Mouse (Mus musculus) cerebellum, adult 2 months (tissue): ENCODE data around the gene Brpf1. TPM values are rescaled to one million over a fixed set of nuclear protein-coding genes. Genes with fewer than 3 reads are reported as not detected.
A peak's percentile ranks its signal among the peaks of the same experiment; 100 is the strongest.

Experiments used
- DNase-seq, 2 experiments: peaks; one replicate each; pipeline ENCODE4 v3.0.0; 2021
- H3K27ac ChIP-seq: fragments of 200-500 bp; 2 replicates; pipeline ENCODE4 v1.5.1; 2012; ENCODE audit warnings: low read length, control low read depth, inconsistent platforms; ENCODE audit not compliant: insufficient read depth
- H3K27me3 ChIP-seq: fragments of 200-500 bp; 2 replicates; pipeline ENCODE4 v1.6.1; 2012; ENCODE audit warnings: inconsistent platforms, mild to moderate bottlenecking, low read length, moderate library complexity; ENCODE audit not compliant: control insufficient read depth, insufficient read depth
- H3K4me1 ChIP-seq: fragments of 200-500 bp; 2 replicates; pipeline ENCODE4 v1.6.1; 2011; ENCODE audit warnings: low read length; ENCODE audit not compliant: control insufficient read depth, insufficient read depth
- H3K4me3 ChIP-seq: fragments of 200-500 bp; replicated peaks from 2 replicates; pipeline ENCODE3; 2011; ENCODE audit warnings: mild to moderate bottlenecking, low read depth, low read length, control low read depth; ENCODE audit not compliant: insufficient read depth
- CTCF ChIP-seq: fragments of 200-500 bp; IDR thresholded peaks from 2 replicates; pipeline ENCODE4 v1.5.1; 2011; ENCODE audit warnings: low read depth, mild to moderate bottlenecking, control low read depth, low read length, moderate library complexity, borderline replicate concordance; ENCODE audit not compliant: insufficient read depth
- POLR2A ChIP-seq: fragments of 200-500 bp; IDR thresholded peaks from 2 replicates; pipeline ENCODE4 v1.6.1; 2011; ENCODE audit warnings: low read length, control low read depth, borderline replicate concordance; ENCODE audit not compliant: insufficient read depth
- WGBS: fragments of 180-500 bp; shearing (Covaris S2); methylation state at CpG from one replicate; pipeline ENCODE4 v1.1.7; 2018; 5-methylcytosine and 5-hydroxymethylcytosine counted together
- polyA plus RNA-seq: library from polyadenylated mRNA; depleted of rRNA; stranded (reverse); fragments of >200 nt; gene quantifications from 2 replicates; pipeline ENCODE4 v1.2.3, GENCODE M21; 2012

Gene Brpf1
- polyA plus RNA-seq, 1 experiment, result 48.1 TPM

- Histone ChIP-seq H3K4me3 (peak overlapping the region; percentile 60), H3K27me3 (no peaks in the 10 kb centered on the region), H3K4me1 (no peaks in the 10 kb centered on the region; the same call in 1 of the 2 replicates), H3K27ac (no peak overlapping the region)
- no peak for DNase-seq
- TF ChIP-seq CTCF, result no peak
- no peak for TF ChIP-seq POLR2A
- WGBS, result 75% methylated on average over 6 of the region's 6 CpGs
These were observed 25.3 kb upstream of the Brpf1 start for GRCm38 (mm10) chr6:113281676-113282075.

- peak; percentile 64 to 65 for DNase-seq
- TF ChIP-seq CTCF (no peak), POLR2A (0 out of 2 replicates have a peak, but pooled peaks have one; percentile 25)
- WGBS, result under 1% methylated on average over 37 of the region's 37 CpGs
- H3K27ac ChIP-seq, result 0 out of 2 replicates have a peak within 1 kb of the TSS, but pooled peaks have one; percentile 14
- peak within 1 kb of the TSS; percentile 60 for H3K4me3 ChIP-seq
- H3K4me1 ChIP-seq, result no peaks in the 10 kb centered on the region
- no peaks in the 10 kb centered on the region for H3K27me3 ChIP-seq
These were observed 24.7 kb upstream of the Brpf1 start, which contains the start of gene Cpne9 for GRCm38 (mm10) chr6:113282101-113282802. TSS of gene Cpne9 (plus strand) at chr6:113282307.

GRCm38 (mm10) chr6:113282969-113283368 lies 24.0 kb upstream of the Brpf1 start:
- Histone ChIP-seq H3K27me3 (no peaks in the 10 kb centered on the region), H3K4me1 (no peaks in the 10 kb centered on the region), H3K4me3 (peak overlapping the region; percentile 60), H3K27ac (no peak overlapping the region)
- WGBS, result under 1% methylated on average over 22 of the region's 22 CpGs
- DNase-seq, result peak; percentile 42 to 57
- 0 out of 2 replicates have a peak, but pooled peaks have one; percentile 4 for TF ChIP-seq POLR2A
- TF ChIP-seq CTCF, result no peak

- TF ChIP-seq CTCF (no peak), POLR2A (no peak)
- Histone ChIP-seq H3K27ac (no peak overlapping the region), H3K4me1 (no peaks in the 10 kb centered on the region), H3K27me3 (no peaks in the 10 kb centered on the region), H3K4me3 (peak overlapping the region; percentile 60)
- WGBS, result 37% methylated on average over 6 of the region's 6 CpGs
- DNase-seq, result peak; percentile 35 to 49
These were observed 23.4 kb upstream of the Brpf1 start for GRCm38 (mm10) chr6:113283500-113283899.

GRCm38 (mm10) chr6:113284931-113285330 lies 22.0 kb upstream of the Brpf1 start:
- no peak overlapping the region for H3K4me3 ChIP-seq
- TF ChIP-seq CTCF, result no peak
- TF ChIP-seq POLR2A, result no peak
- 87% methylated on average over 3 of the region's 3 CpGs for WGBS
- DNase-seq, result no peak
- H3K27me3 ChIP-seq, result no peaks in the 10 kb centered on the region
- no peaks in the 10 kb centered on the region for H3K4me1 ChIP-seq
- H3K27ac ChIP-seq, result no peak overlapping the region

- Histone ChIP-seq H3K4me3 (no peak overlapping the region), H3K4me1 (no peaks in the 10 kb centered on the region), H3K27me3 (no peaks in the 10 kb centered on the region), H3K27ac (no peak overlapping the region)
- TF ChIP-seq POLR2A (no peak), CTCF (no peak)
- 58% methylated on average over 1 of the region's 1 CpGs for WGBS
- DNase-seq, result no peak
These were observed 20.6 kb upstream of the Brpf1 start for GRCm38 (mm10) chr6:113286316-113286715.

- Histone ChIP-seq H3K4me3 (no peak overlapping the region), H3K4me1 (no peaks in the 10 kb centered on the region), H3K27ac (no peak overlapping the region), H3K27me3 (no peaks in the 10 kb centered on the region)
- DNase-seq, result no peak
- 66% methylated on average over 4 of the region's 4 CpGs for WGBS
- TF ChIP-seq POLR2A (no peak), CTCF (no peak)
These were observed 19.7 kb upstream of the Brpf1 start for GRCm38 (mm10) chr6:113287236-113287635.

- Histone ChIP-seq H3K4me3 (no peak overlapping the region), H3K27ac (no peak overlapping the region), H3K4me1 (no peaks in the 10 kb centered on the region), H3K27me3 (no peaks in the 10 kb centered on the region)
- WGBS, result 90% methylated on average over 15 of the region's 15 CpGs
- no peak for DNase-seq
- TF ChIP-seq POLR2A (no peak), CTCF (no peak)
These were observed 17.6 kb upstream of the Brpf1 start for GRCm38 (mm10) chr6:113289346-113289745.
